Mouse (Mus musculus) liver, embryonic 16.5 days (tissue): ENCODE results near the gene Rapgef2. TPM values are rescaled to one million over a fixed set of nuclear protein-coding genes. Genes with fewer than 3 reads are reported as not detected.

Experiments used
- ATAC-seq: fragments of 200-750 bp; cut with Nextera tagmentation; 2 replicates; pipeline ENCODE4 v1.8.0; 2017; ENCODE audit warnings: low read depth, mild to moderate bottlenecking, moderate number of reproducible peaks, moderate library complexity
- H3K27ac ChIP-seq: fragments of 300-500 bp; sonication (generic); 2 replicates; pipeline ENCODE4 v1.5.1; 2014; ENCODE audit warnings: mild to moderate bottlenecking, low read length
- H3K27me3 ChIP-seq: fragments of 300-500 bp; sonication (generic); 2 replicates; pipeline ENCODE4 v1.6.1; 2014; ENCODE audit warnings: low read depth, low read length, mixed read lengths; ENCODE audit not compliant: control insufficient read depth, insufficient read depth
- H3K36me3 ChIP-seq: fragments of 300-500 bp; sonication (generic); 2 replicates; pipeline ENCODE4 v1.6.1; 2014; ENCODE audit warnings: mild to moderate bottlenecking; ENCODE audit not compliant: control insufficient read depth, insufficient read depth
- H3K4me1 ChIP-seq: fragments of 300-500 bp; sonication (generic); 2 replicates; pipeline ENCODE4 v1.6.1; 2014; ENCODE audit warnings: low read depth, low read length, mixed read lengths; ENCODE audit not compliant: control insufficient read depth
- H3K4me2 ChIP-seq: fragments of 300-500 bp; sonication (generic); 2 replicates; pipeline ENCODE4 v1.6.1; 2014; ENCODE audit warnings: low read depth, low read length, mixed read lengths
- H3K4me3 ChIP-seq: fragments of 300-500 bp; sonication (generic); 2 replicates; pipeline ENCODE4 v1.5.1; 2014; ENCODE audit warnings: low read depth, mild to moderate bottlenecking, low read length
- H3K9ac ChIP-seq: fragments of 300-500 bp; sonication (generic); 2 replicates; pipeline ENCODE4 v1.6.1; 2014; ENCODE audit warnings: low read depth, low read length
- H3K9me3 ChIP-seq: fragments of 300-500 bp; sonication (generic); replicated peaks from 2 replicates; pipeline ENCODE4 v1.6.1; 2016; ENCODE audit warnings: low read length; ENCODE audit not compliant: control insufficient read depth
- WGBS: fragments of 180-500 bp; shearing (Covaris S2); extraction: QIAGEN DNeasy Blood & Tissue Kit; methylation state at CpG from one replicate; pipeline ENCODE4 v1.1.7; 2014; ENCODE audit not compliant: insufficient replicate concordance; 5-methylcytosine and 5-hydroxymethylcytosine counted together
- polyA plus RNA-seq: library from polyadenylated mRNA; unstranded; fragments of >200 nt; fragmentation: Nextera tagmentation; extraction: Ambion mirVana; gene quantifications from 2 replicates; pipeline ENCODE4 v1.2.1, GENCODE M21; 2015

Gene Rapgef2
- polyA plus RNA-seq, 1 experiment from 2014 or later, result 1.4 TPM

GRCm38 (mm10) chr3:79287108-79287576, 825 bp upstream of the Rapgef2 start:
- H3K4me1 ChIP-seq, result peaks cover 5% of the 10 kb centered on the region
- under 1% methylated on average over 55 of the region's 60 CpGs for WGBS
- H3K36me3 ChIP-seq, result no peaks in the 10 kb centered on the region
- peak overlapping the region; percentile 71 for H3K27ac ChIP-seq
- H3K4me2 ChIP-seq, result peak overlapping the region; percentile 79
- peak overlapping the region; percentile 73 for H3K4me3 ChIP-seq
- no peaks in the 10 kb centered on the region for H3K9me3 ChIP-seq
- peak; percentile 96 for ATAC-seq
- H3K27me3 ChIP-seq, result peaks cover 40% of the 10 kb centered on the region
- H3K9ac ChIP-seq, result peak overlapping the region; percentile 69

GRCm38 (mm10) chr3:79286031-79286375, 314 bp downstream of the Rapgef2 start:
- 3% methylated on average over 10 of the region's 10 CpGs for WGBS
- H3K4me1 ChIP-seq, result peaks cover 5% of the 10 kb centered on the region
- no peak overlapping the region; the same call in 1 of the 2 replicates for H3K27ac ChIP-seq
- peak overlapping the region; percentile 69 for H3K9ac ChIP-seq
- no peaks in the 10 kb centered on the region for H3K36me3 ChIP-seq
- peak overlapping the region; percentile 79 for H3K4me2 ChIP-seq
- peak overlapping the region; percentile 73 for H3K4me3 ChIP-seq
- ATAC-seq, result no peak
- no peaks in the 10 kb centered on the region for H3K9me3 ChIP-seq
- peaks cover 40% of the 10 kb centered on the region for H3K27me3 ChIP-seq

- no peaks in the 10 kb centered on the region for H3K9me3 ChIP-seq
- no peaks in the 10 kb centered on the region for H3K36me3 ChIP-seq
- no peak for ATAC-seq
- H3K27me3 ChIP-seq, result peaks cover 40% of the 10 kb centered on the region
- no peak overlapping the region for H3K27ac ChIP-seq
- peak overlapping the region; percentile 79 for H3K4me2 ChIP-seq
- H3K9ac ChIP-seq, result no peak overlapping the region
- H3K4me1 ChIP-seq, result peaks cover 5% of the 10 kb centered on the region
- 56% methylated on average over 13 of the region's 13 CpGs for WGBS
- peak overlapping the region; percentile 73 for H3K4me3 ChIP-seq
Measured at GRCm38 (mm10) chr3:79285097-79285675, 1.1 kb downstream of the Rapgef2 start.

GRCm38 (mm10) chr3:79283976-79284375, 2.3 kb downstream of the Rapgef2 start:
- WGBS, result 62% methylated on average over 3 of the region's 3 CpGs
- Histone ChIP-seq H3K36me3 (no peaks in the 10 kb centered on the region), H3K9ac (no peak overlapping the region), H3K4me3 (no peak overlapping the region), H3K27ac (no peak overlapping the region), H3K27me3 (peaks cover 38% of the 10 kb centered on the region), H3K4me2 (no peak overlapping the region), H3K4me1 (peaks cover 5% of the 10 kb centered on the region), H3K9me3 (no peaks in the 10 kb centered on the region)
- ATAC-seq, result no peak

GRCm38 (mm10) chr3:79283031-79283430, 3.3 kb downstream of the Rapgef2 start:
- H3K4me1 ChIP-seq, result peaks cover 5% of the 10 kb centered on the region
- no peak overlapping the region for H3K4me3 ChIP-seq
- no peak overlapping the region for H3K4me2 ChIP-seq
- WGBS, result 67% methylated on average over 2 of the region's 2 CpGs
- H3K27me3 ChIP-seq, result peaks cover 30% of the 10 kb centered on the region
- no peak for ATAC-seq
- no peaks in the 10 kb centered on the region for H3K36me3 ChIP-seq
- no peaks in the 10 kb centered on the region for H3K9me3 ChIP-seq
- no peak overlapping the region for H3K27ac ChIP-seq
- no peak overlapping the region for H3K9ac ChIP-seq

GRCm38 (mm10) chr3:79275856-79276645, 10.3 kb downstream of the Rapgef2 start:
- 75% methylated on average over 11 of the region's 11 CpGs for WGBS
- H3K9me3 ChIP-seq, result no peaks in the 10 kb centered on the region

GRCm38 (mm10) chr3:79273350-79273749, 13.0 kb downstream of the Rapgef2 start:
- Histone ChIP-seq H3K4me2 (no peak overlapping the region), H3K36me3 (no peaks in the 10 kb centered on the region)

More at GRCm38 (mm10) chr3:79275856-79276645, 10.3 kb downstream of the Rapgef2 start:
- H3K4me2 ChIP-seq, result no peak overlapping the region
- H3K27me3 ChIP-seq, result no peaks in the 10 kb centered on the region
- no peak overlapping the region for H3K27ac ChIP-seq
- no peak overlapping the region for H3K4me3 ChIP-seq
- H3K36me3 ChIP-seq, result no peaks in the 10 kb centered on the region
- no peak for ATAC-seq
- no peak overlapping the region for H3K9ac ChIP-seq
- H3K4me1 ChIP-seq, result no peaks in the 10 kb centered on the region

GRCm38 (mm10) chr3:79272939-79273338, 13.4 kb downstream of the Rapgef2 start:
- H3K4me2 ChIP-seq, result no peak overlapping the region
- no peaks in the 10 kb centered on the region for H3K9me3 ChIP-seq
- no peak overlapping the region for H3K4me3 ChIP-seq
- no peaks in the 10 kb centered on the region for H3K4me1 ChIP-seq
- 68% methylated on average over 4 of the region's 4 CpGs for WGBS
- H3K27ac ChIP-seq, result no peak overlapping the region
- H3K27me3 ChIP-seq, result no peaks in the 10 kb centered on the region
- H3K36me3 ChIP-seq, result no peaks in the 10 kb centered on the region
- no peak for ATAC-seq
- H3K9ac ChIP-seq, result no peak overlapping the region

More at GRCm38 (mm10) chr3:79273350-79273749, 13.0 kb downstream of the Rapgef2 start:
- Histone ChIP-seq H3K27ac (no peak overlapping the region), H3K4me3 (no peak overlapping the region), H3K4me1 (no peaks in the 10 kb centered on the region), H3K9ac (no peak overlapping the region), H3K27me3 (no peaks in the 10 kb centered on the region), H3K9me3 (no peaks in the 10 kb centered on the region)
- WGBS, result 0% methylated on average over 1 of the region's 1 CpGs
- ATAC-seq, result no peak

- no peak overlapping the region for H3K4me2 ChIP-seq
- H3K27me3 ChIP-seq, result no peaks in the 10 kb centered on the region
- no peaks in the 10 kb centered on the region for H3K36me3 ChIP-seq
- no peaks in the 10 kb centered on the region for H3K9me3 ChIP-seq
- H3K4me3 ChIP-seq, result no peak overlapping the region
- H3K4me1 ChIP-seq, result no peaks in the 10 kb centered on the region
- no peak overlapping the region for H3K9ac ChIP-seq
- no peak overlapping the region for H3K27ac ChIP-seq
- no peak for ATAC-seq
- 68% methylated on average over 12 of the region's 12 CpGs for WGBS
Measured at GRCm38 (mm10) chr3:79270980-79271555, 15.2 kb downstream of the Rapgef2 start.
